Mouse (Mus musculus) hindbrain, embryonic 10.5 days (tissue): ENCODE data around the gene Chd8. TPM values are rescaled to one million over a fixed set of nuclear protein-coding genes. Genes with fewer than 3 reads are reported as not detected.

Experiments used
- DNase-seq: peaks from one replicate; pipeline ENCODE4 v3.0.0-alpha.2; 2017; ENCODE audit warnings: low spot score
- H3K27ac ChIP-seq: fragments of 300-500 bp; sonication (generic); 2 replicates; pipeline ENCODE4 v1.5.1; 2016; ENCODE audit warnings: mild to moderate bottlenecking, moderate library complexity
- H3K27me3 ChIP-seq: fragments of 300-500 bp; sonication (generic); 2 replicates; pipeline ENCODE4 v1.6.1; 2016; ENCODE audit warnings: mild to moderate bottlenecking; ENCODE audit not compliant: poor library complexity, insufficient read depth, severe bottlenecking
- H3K36me3 ChIP-seq: fragments of 300-500 bp; sonication (generic); 2 replicates; pipeline ENCODE4 v1.6.1; 2016; ENCODE audit warnings: mild to moderate bottlenecking, moderate library complexity
- H3K4me1 ChIP-seq: fragments of 300-500 bp; sonication (generic); replicated peaks from 2 replicates; pipeline ENCODE4 v1.6.1; 2016; ENCODE audit warnings: mild to moderate bottlenecking
- H3K4me3 ChIP-seq: fragments of 300-500 bp; sonication (generic); 2 replicates; pipeline ENCODE4 v1.5.1; 2016; ENCODE audit warnings: mild to moderate bottlenecking, moderate library complexity
- H3K9me3 ChIP-seq: fragments of 300-500 bp; sonication (generic); 2 replicates; pipeline ENCODE4 v1.6.1; 2016; ENCODE audit warnings: mild to moderate bottlenecking, moderate library complexity
- WGBS: fragments of 180-500 bp; shearing (Covaris S2); methylation state at CpG from one replicate; pipeline ENCODE4 v1.1.7; 2016; 5-methylcytosine and 5-hydroxymethylcytosine counted together
- polyA plus RNA-seq: library from polyadenylated mRNA; unstranded; fragments of >200 nt; fragmentation: Nextera tagmentation; extraction: Ambion mirVana; gene quantifications from 2 replicates; pipeline ENCODE4 v1.2.1, GENCODE M21; 2016

Gene Chd8
- polyA plus RNA-seq, 1 experiment from 2014 or later, result 38.7 TPM

DNA sequence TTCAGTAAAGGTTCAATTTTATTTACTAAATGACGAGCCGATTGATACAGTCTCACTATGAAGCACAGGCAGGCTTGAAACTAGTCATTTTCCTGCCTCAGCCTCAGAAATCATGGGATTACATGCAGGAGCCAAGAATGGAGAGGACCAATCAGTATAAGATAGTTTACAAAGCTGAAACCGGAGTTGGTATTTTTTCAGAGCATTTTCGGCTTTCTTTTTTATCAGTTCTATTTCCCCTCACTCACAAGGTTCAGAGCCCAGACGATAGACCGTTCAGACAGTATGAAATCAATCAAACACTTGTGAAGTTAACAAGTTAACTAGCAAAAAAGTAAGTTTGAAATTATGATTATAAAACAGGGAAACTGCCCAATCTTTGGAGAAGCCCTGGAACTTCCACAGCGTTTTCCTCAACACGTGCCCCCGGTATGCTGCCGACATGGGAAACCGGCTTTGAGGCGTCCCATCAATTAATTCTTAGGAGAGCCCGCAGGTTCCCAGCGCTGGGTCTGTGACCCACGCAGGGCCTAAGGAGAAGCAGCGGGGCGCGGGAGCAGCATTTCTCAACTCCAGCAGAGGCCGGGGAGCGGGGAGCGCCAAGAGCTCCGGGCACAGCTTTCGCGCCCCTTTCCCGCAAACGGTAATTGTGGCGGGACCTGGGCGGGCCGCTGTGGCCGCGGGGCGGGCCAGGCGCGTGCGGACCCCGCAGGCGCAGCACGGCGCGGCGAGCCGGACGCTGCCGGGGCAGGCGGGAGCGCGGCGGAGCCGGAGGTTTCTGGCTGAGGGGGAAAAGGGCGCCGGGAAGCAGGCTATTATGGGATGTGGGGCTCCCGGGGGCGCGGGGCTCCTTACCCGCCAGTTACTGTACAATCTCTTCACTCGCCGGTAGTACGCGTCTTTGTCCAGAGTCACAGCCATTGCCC is 61.1 kb downstream of the Chd8 start:
- peaks cover 62% of the 10 kb centered on the region for H3K36me3 ChIP-seq
- WGBS, result under 1% methylated on average over 59 of the region's 59 CpGs
- no peak for DNase-seq

DNA sequence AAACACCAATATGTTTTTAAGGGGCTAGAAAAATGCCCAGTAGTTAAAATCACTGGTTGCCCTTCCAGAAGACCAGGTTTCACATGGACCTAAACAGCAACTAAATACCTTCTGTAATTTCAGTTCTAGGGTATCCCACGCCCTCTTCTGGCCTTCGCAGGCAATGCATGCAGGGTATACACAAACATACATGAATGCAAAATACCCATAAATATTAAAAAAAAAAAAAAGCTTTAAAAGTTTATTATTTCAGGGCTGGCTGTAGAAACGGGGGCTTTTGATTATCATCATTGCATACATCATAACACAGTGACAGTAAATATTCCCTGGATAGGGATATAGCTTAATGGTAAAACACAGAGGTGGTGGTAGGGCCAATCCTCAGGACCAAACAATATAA is 61.9 kb downstream of the Chd8 start:
- peak; percentile 57 for DNase-seq
- Histone ChIP-seq H3K27ac (no peak overlapping the region), H3K4me1 (peaks cover 27% of the 10 kb centered on the region), H3K36me3 (peaks cover 61% of the 10 kb centered on the region), H3K27me3 (no peaks in the 10 kb centered on the region), H3K9me3 (no peaks in the 10 kb centered on the region), H3K4me3 (peak overlapping the region; percentile 93)
- 15% methylated on average over 3 of the region's 3 CpGs for WGBS

More for the DNA sequence above, 61.1 kb downstream of the Chd8 start:
- Histone ChIP-seq H3K9me3 (no peaks in the 10 kb centered on the region), H3K4me3 (peak overlapping the region; percentile 93), H3K4me1 (peaks cover 27% of the 10 kb centered on the region), H3K27ac (peak overlapping the region; percentile 98), H3K27me3 (no peaks in the 10 kb centered on the region)

DNA sequence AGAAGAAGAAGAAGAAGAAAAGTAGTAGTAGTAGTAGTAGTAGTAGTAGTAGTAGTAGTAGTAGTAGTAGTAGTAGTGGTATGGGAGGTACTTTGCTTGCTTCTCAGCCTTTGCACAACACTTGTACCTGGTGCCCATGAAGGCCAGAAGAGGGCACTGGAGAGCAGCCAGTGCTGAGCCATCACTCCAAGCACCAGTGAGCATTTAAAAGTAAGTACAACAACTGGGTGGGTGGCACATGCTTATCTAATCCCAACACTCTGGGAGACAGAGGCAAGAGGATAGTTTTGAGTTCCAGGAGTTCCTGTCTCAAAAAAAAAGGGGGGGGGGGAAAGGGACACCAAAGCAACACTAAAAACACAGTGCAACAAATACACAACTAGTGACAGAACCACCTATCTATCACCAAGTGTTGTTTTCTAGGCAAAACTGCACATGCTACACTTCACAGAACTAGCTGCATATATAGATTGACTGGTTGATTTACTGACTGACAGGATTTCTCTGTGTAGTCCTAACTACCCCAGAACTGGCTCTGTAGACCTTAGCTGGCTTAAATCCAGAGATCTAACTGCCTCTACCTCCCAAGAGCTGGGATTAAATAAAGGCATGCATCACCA is 66.7 kb downstream of the Chd8 start:
- Histone ChIP-seq H3K36me3 (peaks cover 53% of the 10 kb centered on the region), H3K4me3 (no peak overlapping the region), H3K27ac (no peak overlapping the region), H3K27me3 (no peaks in the 10 kb centered on the region), H3K9me3 (no peaks in the 10 kb centered on the region), H3K4me1 (peaks cover 11% of the 10 kb centered on the region)
- no peak for DNase-seq

DNA sequence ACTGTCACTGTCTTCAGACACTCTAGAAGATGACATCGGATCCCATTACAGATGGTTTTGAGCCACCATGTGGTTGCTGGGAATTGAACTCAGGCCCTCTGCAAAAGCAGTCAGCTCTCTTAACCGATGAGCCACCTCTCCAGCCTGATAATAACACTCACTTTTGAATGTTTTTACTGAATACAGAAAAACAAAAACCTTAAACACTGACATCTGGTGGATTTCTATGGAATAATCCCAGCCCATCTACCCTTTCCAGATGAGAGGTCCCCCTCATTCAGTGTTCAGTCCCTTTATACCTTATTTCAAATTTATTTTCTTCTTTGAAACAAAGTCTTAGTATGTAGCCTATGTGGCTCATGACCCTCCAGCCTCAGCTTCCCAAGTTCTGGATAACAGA is 68.1 kb downstream of the Chd8 start:
- H3K4me1 ChIP-seq, result no peaks in the 10 kb centered on the region
- H3K36me3 ChIP-seq, result peaks cover 59% of the 10 kb centered on the region
- WGBS, result 93% methylated on average over 2 of the region's 2 CpGs
- no peak overlapping the region for H3K4me3 ChIP-seq
- DNase-seq, result no peak
- no peaks in the 10 kb centered on the region for H3K9me3 ChIP-seq
- no peak overlapping the region for H3K27ac ChIP-seq
- no peaks in the 10 kb centered on the region for H3K27me3 ChIP-seq

DNA sequence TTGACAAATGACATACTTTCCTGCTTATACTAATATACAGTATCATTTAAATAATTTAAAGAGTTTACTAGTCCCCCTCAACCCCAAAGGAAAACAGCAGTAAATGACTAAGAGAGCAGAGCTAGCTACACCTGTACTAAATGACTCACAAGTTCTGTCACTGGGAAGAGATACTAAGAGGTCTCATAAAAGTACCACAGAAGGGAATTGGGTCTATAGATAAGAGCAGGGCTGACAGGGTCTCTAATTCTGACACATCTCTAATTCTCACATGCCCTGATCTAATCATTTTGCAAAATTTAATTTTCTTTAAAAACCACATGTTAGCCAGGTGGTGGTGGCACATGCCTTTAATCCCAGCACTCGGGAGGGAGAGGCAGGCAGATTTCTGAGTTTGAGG is 68.8 kb downstream of the Chd8 start:
- H3K27me3 ChIP-seq, result no peaks in the 10 kb centered on the region
- no peak overlapping the region for H3K4me3 ChIP-seq
- no peaks in the 10 kb centered on the region for H3K4me1 ChIP-seq
- DNase-seq, result no peak
- H3K27ac ChIP-seq, result no peak overlapping the region
- no peaks in the 10 kb centered on the region for H3K9me3 ChIP-seq
- peaks cover 58% of the 10 kb centered on the region for H3K36me3 ChIP-seq
- 91% methylated on average over 1 of the region's 1 CpGs for WGBS

DNA sequence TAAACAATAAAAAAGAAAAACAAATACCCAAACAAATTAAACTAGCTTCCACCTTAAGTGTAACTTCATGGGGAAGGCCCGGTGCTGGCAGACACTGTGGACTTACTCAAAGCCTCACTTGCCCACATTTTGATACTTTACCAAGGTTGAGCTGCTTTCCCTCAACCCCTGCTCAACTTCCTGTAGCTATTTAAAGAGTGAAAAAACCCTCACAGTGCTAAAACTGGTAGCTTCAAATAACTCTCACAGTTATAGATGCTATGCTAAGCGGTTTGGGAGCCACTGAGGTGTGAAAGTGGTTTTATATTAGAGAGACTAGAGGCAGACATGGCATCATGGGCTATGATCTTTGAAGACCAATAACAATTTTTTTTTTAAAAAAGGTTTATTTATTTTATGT is 91.0 kb downstream of the Chd8 start:
- no peak overlapping the region for H3K4me3 ChIP-seq
- WGBS, result 95% methylated on average over 2 of the region's 2 CpGs
- H3K27ac ChIP-seq, result no peak overlapping the region
- H3K27me3 ChIP-seq, result no peaks in the 10 kb centered on the region
- no peak for DNase-seq
- H3K4me1 ChIP-seq, result no peaks in the 10 kb centered on the region
- H3K36me3 ChIP-seq, result peaks cover 96% of the 10 kb centered on the region
- H3K9me3 ChIP-seq, result no peaks in the 10 kb centered on the region

DNA sequence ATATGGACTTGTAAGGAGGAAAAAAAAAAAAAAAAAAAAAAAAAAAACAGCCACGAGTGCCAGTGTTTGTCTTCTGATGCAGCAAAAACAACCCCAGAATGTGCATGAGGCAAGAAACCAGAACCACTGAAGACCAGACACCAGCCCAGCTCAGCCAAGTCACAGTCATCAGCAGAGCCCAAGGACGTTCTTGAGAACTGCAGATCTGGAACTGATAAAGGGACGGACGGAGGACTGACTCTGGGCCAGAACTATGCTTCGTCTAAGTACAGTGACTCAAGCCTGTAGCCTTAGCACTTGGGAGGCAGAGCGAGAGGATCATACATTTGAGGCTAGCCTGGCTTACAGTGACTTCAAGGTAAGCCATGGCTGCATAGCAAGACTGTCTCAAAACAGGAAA is 96.7 kb downstream of the Chd8 start:
- no peak overlapping the region for H3K27ac ChIP-seq
- H3K4me1 ChIP-seq, result no peaks in the 10 kb centered on the region
- H3K4me3 ChIP-seq, result no peak overlapping the region
- DNase-seq, result no peak
- no peaks in the 10 kb centered on the region for H3K27me3 ChIP-seq
- peaks cover 84% of the 10 kb centered on the region for H3K36me3 ChIP-seq
- no peaks in the 10 kb centered on the region for H3K9me3 ChIP-seq
- 89% methylated on average over 6 of the region's 6 CpGs for WGBS

DNA sequence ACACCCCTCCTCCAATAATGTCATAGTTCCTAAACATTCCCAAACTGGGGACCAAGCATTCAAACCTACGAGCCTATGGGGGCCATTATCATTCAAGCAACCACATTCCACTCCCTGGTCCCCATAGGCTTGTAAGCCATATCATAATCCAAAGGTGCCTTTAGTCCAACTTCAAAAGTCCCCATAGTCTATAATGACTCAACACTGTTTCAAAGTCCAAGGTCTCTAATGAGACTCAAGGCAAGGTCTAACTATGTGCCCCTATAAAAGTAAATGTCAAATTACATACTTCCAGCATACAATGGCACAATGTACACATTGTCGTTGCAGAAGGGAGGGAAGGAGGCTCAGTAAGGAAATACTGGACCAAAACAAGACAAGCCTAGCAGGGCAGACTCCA is 102.6 kb downstream of the Chd8 start:
- Histone ChIP-seq H3K9me3 (no peaks in the 10 kb centered on the region), H3K4me3 (no peak overlapping the region), H3K4me1 (peaks cover 14% of the 10 kb centered on the region), H3K27ac (no peak overlapping the region), H3K27me3 (no peaks in the 10 kb centered on the region), H3K36me3 (peaks cover 27% of the 10 kb centered on the region)
- 80% methylated on average over 2 of the region's 2 CpGs for WGBS
- DNase-seq, result no peak

DNA sequence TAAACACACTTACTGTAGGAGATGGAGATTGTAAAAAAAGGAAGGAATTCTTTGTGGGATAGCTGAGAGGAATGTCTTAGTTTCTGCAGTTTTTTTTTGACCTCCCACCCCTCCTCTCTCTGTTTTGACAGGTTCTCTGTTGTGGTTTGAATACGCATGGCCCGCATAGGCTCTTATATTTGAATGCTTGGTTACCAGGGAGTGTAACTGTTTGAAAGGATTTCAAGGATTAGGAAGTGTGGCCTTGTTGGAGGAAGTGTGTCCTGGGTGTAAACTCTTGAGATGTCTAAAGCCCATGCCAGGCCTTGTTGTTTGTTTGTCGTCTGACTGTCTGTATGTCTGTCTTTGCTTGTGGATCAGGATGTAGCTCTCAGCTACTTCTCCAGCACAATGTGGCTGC is 105.0 kb downstream of the Chd8 start:
- Histone ChIP-seq H3K27ac (no peak overlapping the region), H3K4me3 (no peak overlapping the region)
- 55% methylated on average over 3 of the region's 3 CpGs for WGBS

DNA sequence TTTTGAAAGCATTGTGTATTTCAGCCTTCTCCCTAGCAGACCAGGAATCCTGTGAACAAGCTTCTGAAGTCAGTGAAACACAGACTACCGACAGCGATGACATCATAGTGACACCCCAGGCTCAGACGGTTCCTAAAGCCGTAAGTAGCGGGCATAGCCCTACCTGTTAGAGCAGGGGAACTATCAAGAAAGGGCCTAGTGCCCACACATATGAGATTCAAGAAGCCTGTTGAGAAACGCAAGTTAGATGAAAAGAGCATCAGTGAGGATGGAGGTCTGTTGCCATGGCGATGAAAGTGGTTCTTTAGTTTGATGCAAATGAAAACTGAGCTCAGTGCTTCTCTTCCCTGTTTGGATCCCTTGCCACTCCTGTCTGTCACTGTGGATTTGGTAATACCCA is 105.4 kb downstream of the Chd8 start:
- DNase-seq, result no peak

More for the DNA sequence above, 105.0 kb downstream of the Chd8 start:
- Histone ChIP-seq H3K4me1 (peaks cover 15% of the 10 kb centered on the region), H3K9me3 (no peaks in the 10 kb centered on the region), H3K27me3 (no peaks in the 10 kb centered on the region), H3K36me3 (peaks cover 3% of the 10 kb centered on the region)
- DNase-seq, result no peak

DNA sequence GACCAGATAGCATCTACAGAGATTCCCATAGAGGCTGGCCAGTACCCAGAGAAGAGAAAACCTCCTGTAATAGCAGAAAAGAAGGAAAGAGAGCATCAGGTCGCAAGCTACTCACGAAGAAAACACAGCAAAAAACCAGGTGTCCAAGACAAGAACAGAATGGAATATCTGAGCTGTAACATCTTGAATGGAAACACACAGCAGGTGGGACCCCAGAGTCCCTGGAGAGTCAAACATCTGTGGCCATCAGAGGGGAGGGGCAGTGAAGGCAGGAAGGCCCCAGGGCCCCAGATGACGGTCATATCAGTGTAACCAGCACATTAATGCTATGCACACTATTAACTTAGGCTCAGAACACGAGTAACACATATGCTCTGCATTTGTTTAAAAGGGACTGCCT is 107.7 kb downstream of the Chd8 start:
- no peak overlapping the region for H3K4me3 ChIP-seq
- H3K27me3 ChIP-seq, result no peaks in the 10 kb centered on the region; the same call in 1 of the 2 replicates
- WGBS, result 55% methylated on average over 4 of the region's 4 CpGs
- no peak for DNase-seq
- H3K9me3 ChIP-seq, result no peaks in the 10 kb centered on the region
- no peak overlapping the region for H3K27ac ChIP-seq
- no peaks in the 10 kb centered on the region for H3K36me3 ChIP-seq
- H3K4me1 ChIP-seq, result peaks cover 15% of the 10 kb centered on the region

More for the DNA sequence above, 105.4 kb downstream of the Chd8 start:
- Histone ChIP-seq H3K4me3 (no peak overlapping the region), H3K4me1 (peaks cover 15% of the 10 kb centered on the region), H3K9me3 (no peaks in the 10 kb centered on the region), H3K27me3 (no peaks in the 10 kb centered on the region), H3K27ac (no peak overlapping the region), H3K36me3 (no peaks in the 10 kb centered on the region)
- 34% methylated on average over 7 of the region's 7 CpGs for WGBS
